Mouse (Mus musculus) monocyte, adult 5-6 weeks (primary cell): ENCODE results near the gene Lpp. TPM values are rescaled to one million over a fixed set of nuclear protein-coding genes. Genes with fewer than 3 reads are reported as not detected.
A peak's percentile ranks its signal among the peaks of the same experiment; 100 is the strongest.

Experiments
- ATAC-seq: fragments of 153-309, 156-312 bp; replicated peaks from 2 replicates; pipeline ENCODE4 v1.8.0; 2017; ENCODE audit warnings: mild to moderate bottlenecking; ENCODE audit not compliant: low TSS enrichment, insufficient number of reproducible peaks, severe bottlenecking, poor library complexity, low FRiP score
- total RNA-seq: library from RNA; stranded (forward); fragments of 200-1000, 200-491, 200-594 nt; gene quantifications from 3 replicates; pipeline ENCODE4 v1.2.3, GENCODE M21; 2017

The Lpp gene
- 7.8 to 20.2 TPM (median 8.9 TPM) in 3 replicates for total RNA-seq

DNA sequence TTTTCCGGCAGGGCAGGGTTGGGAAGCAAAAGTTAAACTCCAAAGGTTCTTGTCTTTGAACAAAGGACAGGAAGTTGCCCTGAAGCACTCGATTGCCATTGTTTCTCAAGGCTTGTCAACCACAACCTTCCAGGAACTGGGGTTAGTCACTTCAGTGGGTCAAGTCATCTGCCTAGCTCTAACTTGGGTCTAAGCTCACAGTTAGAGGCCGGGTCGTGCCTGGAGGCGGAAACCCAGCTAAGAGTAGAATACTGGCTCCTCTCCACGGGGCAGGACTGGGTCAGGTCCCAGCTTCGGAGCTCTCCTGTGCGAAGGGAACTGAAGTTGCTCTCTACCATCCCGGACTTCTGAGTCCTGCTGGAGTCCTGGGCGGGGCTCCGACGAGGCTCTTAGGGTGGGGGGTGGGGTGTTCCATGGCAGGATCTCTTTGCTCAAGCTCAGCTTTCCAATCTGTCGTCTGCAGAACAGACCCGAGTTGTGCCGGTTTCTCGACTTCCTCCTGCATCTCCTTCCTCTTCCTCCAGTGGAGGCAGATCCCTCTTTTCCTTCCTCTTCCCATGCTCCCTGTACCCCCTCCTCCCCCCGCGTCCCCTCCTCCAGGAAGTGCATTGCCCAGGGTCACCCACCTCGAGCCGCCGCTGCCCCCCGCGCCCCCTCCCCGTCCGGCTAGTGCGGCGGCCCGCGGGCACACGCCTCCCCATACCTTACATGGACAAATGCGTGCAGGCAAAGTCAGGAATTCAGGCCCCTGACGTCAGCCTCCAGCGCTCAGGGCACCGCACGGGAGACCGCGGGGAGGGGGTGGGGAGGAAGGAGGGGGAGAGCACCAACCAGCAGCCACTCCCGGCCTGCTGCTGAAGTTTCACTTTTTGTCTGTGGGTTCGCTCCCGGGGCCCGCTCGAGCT, at the start of gene Lpp:
Lpp (plus strand) TSS at position 857 of the 905 bp plus-strand sequence.
- ATAC-seq: peak; percentile 69

DNA sequence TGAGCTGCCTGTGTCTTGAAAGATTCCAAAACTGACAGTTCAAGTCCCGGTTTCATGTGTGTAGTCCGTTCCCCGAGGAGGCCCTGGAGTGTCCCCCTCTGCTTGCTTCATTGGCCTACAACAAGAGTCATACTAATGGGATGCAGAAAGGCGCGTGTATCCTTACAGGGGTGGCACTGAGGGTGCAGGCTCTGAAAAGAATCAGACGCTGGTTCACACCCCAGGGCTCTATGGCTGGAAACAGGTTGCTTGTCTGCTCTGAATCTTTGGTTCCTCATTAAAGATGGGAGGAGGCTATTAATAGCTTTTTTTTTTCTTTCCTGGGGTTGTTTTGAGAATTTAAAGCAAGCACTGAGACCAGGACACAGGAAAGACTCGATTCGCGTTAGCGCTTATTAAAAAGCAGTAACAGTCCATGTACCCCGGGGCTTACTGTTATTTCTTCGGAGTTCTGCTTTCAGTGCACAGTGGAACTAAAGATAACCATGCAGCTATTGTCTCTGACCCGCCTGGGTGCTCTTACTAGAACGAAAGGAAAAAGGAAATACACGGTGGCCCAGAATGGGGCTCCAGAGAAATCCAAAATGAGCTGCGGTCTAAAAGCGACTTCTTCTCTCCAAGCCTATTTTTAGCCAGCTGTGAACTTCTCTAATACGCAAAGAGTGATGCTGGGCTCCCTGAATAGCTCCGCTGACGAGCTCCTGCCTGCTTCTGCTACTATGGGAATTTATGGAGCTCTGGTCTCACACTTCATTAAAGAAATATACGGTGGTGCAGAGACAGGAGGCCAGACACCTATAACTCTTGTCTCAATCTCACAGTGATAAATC, 45.5 kb upstream of the Lpp start:
- ATAC-seq: peak; percentile 95

DNA sequence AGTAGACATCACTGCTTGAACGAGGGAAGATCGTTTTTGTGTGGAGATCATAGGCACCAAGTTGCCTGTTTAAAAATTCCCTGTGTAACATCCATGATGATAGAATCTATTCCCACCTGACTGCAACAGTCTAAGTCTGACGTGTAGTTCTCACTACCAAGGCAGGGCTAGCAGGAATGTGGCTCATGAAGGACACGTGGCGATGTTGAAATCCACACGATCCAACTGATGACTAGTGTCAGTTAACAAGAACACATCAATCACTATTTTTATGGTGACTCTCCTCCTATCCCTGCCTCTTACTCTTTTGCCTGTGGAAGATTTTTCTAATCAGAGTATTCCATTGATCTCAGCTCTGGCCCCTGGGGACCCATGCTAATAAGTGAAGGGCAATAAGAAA, 43.0 kb upstream of the Lpp start:
- no peak for ATAC-seq

DNA sequence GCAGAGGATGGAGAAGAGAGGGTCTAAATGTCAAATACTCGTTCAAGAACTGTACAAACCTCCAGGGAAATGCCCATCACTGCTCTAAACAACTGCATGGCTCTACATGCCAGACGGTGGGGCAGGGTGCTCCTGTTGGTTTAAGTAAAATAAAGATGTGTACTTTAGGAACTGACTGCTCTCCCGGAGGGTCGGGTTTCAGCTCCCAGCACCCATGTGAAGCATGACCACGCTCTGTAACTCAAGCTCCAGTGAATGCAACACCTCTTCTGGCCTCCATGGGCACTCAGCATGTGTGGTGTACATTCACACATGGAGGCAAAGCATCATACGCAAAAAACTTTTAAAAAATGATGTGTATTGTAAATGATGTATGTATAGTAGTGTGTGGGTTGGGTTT, 42.6 kb upstream of the Lpp start:
- no peak for ATAC-seq

DNA sequence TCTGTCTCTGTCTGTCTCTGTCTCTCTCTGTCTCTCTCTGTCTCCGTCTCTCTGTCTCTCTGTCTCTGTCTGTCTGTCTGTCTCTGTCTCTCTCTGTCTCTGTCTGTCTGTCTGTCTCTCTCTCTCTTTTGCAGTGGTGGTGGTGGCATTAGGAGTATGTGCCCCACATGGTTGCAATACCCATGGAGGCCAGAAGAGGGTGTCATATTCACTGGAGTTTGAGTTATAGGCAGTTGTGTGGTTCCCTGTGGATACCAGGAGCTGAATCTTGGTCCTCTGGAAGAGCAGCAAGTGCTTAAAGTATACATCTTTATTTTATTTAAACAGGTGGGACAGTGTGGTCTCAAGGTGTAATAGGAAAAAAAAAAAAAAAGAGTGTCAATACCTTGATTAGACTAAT, 41.5 kb upstream of the Lpp start:
- ATAC-seq: no peak

DNA sequence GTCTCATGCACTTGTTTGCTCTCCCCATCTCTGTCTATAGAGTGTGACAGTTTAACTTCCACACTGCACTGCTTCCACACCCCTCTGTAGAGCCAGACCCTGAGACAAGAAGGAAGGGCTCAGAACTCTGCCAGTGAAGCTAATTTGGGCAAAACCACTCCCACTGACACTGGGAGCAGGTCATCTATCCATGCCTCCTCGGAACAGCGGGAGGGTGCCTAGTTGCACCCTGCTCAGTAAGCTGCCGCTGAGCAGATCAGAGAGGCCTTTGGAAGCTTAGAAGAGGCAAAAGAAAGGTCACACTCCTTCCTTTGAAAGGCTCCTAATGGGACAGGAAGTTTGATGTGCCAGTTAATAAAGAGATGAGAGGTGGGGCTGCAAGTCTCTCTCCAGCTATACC, 39.5 kb upstream of the Lpp start:
- ATAC-seq: no peak

DNA sequence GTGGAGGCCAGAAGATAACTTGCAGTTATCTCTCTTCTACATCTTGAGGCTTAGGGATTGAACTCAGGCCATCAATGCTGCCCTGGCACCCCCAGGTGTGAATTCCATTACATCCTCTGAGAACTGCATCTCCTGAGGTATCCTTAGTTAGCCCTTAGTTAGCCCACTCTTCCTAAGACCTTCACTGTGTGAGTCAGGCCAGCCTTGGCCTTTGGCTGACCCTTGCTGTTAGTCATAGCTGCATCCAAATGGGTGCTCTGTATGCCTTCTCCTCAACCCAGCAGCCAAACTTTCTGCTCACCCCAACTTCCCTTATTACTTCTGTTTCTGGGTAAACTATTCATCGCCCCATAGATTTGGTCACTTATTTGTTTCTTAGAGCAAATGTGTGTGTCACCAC, 31.6 kb upstream of the Lpp start:
- peak; percentile 27; the same call in 1 of the 2 replicates for ATAC-seq

DNA sequence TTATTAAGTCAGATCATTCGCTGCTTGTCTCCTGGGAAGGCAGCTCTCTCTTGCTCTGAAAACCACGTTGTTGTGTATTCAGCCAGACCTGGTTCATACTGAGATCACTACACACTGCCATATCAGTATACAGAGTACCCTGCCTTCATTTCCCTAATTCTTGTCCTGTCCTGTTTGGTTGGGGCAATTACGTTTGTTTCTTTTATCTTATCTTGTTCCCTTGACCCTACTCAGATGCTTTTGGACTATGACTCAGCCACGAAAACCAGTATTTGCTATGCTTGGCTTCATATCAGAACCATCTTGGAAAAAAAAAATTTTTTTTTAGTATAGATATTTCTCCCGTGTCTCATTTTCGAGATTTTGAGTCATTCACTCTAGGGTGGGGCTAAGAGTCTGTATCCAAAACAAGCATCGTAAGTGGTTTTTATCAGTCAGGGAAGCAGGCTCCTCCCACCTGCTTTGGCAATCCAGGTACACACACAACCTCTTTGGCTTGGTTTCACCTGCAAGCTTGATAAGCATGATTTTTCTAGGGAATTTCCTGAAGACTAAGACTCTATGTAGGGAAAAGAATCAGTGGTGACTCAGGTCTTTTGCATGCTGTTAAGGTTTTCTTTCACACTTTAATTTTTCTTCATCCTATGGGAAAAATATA, 29.1 kb upstream of the Lpp start:
- ATAC-seq: no peak

DNA sequence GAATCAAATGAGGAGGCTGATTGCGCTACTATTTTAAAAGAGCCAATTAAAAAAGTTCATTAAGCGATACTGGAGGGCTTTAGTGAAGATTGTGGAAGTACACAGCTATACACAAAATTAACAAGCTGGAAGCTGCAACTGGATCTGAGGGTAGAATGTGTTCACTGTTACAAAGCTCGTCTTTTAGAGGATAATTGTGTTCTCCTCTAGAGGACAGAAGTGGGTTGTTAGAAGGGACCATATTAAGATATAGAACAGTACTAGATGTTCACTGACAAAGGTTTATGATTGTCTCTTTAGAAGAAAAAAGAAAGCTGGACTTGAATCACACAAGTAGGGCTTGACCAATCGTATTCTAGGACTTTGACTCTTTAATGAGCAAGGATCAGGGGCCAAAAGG, 27.4 kb upstream of the Lpp start:
- no peak for ATAC-seq

DNA sequence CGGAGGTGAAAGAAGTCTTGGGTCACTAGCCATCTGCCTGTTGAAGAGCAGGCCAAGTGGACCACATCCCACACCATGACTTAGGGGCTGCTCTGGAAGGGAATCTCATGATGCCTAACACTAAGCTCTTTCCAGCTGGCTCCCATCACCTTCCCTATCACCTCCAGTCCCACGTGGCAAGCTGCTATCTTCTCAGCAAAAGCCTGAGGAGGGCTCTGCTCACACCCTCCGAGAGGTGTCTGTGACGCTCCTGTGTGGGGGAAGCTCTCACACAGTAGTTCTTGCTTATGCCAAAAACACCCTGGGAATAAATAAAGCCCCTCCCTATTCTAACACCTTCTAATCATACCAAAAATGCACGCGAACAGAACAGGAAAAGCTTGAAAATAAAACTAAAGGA, 26.2 kb upstream of the Lpp start:
- no peak for ATAC-seq

DNA sequence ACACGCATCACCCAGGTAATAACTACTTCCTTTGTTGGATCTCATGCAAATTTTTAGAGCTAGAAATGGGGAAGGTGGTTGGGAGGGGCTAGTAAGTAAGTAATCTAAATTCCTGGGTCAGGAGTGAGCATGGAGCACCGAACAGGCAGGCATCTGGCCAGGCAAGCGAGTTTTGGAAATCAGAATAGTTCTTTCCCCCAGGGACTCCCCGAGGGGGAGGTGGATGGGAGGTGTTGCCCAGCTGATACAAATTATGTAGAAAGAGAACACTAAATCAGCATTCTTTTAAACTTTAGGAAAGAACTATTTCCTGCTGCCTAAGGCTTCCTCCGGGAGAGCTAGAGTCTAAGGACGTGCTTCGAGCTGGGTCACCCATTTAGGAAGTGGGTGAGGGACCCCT, 25.8 kb upstream of the Lpp start:
- no peak for ATAC-seq

DNA sequence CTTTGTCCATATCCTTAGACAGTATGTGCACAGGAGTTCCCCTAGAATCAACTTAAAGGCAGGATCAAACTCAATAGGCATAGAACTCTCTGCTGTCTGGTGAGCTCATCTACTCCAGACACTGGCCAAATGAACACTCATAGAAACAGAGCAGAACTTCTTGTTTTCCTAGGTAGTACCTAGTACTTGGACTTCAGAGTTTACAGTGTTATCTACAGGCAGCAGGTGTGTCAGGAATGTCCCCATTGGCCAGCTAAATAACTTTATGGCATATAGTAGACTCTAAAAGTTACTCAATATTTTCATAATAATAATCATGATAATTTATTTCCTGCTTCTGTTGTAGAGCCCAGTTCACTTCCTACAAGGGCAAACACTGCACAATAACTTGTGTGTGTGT, 16.8 kb upstream of the Lpp start:
- ATAC-seq: no peak

DNA sequence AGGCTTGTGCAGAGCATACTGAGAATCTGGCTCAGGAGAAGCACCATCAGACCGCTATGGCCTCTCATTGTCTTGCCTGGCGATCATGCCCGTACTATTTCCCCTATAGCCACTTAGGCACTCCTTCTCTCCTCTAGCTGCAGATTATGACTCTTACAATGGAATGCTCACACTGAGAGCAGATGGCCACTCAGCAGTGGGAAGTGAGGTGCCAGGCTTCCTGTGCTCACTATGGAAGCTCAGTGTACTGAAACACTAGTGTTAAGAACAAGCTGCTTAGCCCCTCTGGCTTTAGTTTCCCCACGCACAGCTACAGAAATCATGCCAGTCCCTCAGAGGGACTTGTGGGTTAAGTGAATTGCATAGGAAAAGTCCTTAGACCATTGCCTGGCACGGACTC, 2.7 kb upstream of the Lpp start:
- no peak for ATAC-seq

DNA sequence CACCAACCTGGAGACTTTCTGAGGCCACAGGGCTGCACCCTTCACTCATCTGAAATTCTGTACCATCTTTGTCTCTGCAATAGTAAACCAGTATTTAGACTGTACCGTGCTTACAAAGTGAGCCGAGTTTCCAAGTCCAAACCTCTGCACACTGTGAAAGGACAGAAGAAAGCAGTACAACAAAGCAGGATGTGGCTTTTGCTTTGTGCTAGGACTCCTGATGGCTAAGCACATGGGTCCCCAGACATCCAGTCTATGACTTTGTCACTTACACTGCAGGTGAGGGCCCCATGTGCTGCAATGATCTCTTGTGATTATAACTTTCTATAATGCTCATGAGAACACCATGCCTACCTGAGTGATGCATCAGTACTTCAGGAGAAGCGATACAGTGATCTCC, 2.2 kb upstream of the Lpp start:
- no peak for ATAC-seq

DNA sequence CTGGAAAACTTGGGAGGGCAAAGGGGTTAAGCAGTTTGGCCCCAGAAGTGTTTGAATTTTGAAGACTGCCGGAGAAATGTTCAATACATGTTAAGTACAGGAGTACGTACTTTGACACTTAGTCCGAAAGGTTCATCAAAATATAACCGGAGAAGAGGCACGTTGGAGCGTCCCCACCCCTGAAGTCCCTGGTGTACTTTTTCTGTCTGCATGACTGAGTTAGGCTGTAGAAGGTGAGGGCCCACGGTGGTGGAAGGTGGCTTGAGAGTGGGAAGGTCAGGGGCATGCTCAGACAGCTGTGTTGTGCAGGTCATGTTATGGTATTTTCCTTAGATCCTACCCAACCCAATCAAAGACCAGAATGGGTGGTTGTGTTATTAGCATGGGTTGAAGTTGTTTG, 1.4 kb upstream of the Lpp start:
- no peak for ATAC-seq

DNA sequence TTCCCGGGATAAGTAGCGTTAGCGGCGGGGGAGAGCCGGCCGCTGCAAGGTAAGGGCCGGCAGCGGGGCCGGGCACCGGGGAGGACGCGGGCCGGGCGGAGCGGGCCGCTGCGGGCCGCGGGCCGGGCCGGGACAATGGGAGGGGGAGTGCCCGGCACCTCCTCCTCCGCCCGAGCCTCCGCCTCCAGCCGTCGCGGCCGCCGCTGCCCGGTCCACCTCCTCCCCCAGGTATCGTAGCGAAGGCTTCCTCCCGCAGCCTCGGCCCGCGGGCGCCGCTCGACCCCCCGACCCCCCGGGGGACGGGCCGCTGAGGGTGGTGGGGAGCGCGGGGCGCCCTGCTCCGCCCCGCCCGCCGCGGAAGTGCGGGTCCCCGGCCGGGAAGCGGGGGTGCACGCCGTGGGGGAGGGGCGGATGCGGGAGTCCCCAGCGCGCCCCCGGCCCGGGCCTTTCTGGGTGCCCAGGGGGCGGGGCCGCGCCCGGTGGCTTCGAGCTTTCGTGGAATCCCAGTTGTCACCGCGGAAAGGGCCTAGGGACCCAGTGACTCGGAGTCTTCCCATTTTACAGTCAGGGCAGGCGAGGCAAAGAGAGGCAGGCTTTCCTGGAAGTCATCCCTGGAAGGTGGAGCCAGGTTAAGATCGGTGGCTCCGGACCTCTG, 376 bp downstream of the Lpp start:
- no peak for ATAC-seq

DNA sequence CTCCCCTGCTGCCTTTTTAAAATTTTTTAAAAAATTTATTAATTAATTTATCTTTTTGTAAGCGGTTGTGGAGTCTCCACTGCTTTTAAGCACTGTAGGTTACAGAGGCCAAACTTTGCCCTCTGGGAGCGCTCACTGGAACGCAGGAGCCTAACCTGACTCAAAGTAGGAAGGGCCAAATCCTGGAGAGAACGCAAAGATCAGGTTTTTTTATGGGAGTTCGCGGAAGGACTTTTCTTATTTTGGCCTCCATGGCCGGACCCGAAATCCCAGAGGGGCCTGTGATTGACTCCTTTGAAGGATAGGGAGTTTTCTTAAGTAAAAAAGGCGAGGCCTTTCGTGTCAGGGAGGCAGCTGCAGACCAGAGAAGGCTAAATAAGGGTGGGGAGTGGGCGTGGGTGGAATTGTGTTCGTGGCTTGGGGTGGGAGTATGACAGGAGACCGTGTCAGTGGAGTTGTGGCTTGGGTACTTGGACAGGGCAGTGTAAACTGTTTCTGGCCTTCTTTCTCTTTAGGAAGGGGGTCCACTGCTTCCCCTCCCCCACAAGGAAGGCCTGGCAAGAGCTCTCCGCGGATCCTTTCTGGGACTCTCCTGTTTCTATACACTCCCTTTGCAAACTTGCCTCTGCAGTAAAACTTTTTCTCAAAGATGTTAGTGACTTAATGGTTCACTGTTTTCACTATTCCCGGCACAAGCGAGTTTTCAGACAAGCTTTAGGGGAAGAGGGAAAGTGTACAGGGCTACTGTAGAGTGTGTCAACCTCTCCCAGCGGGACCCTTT, 1.1 kb downstream of the Lpp start:
- ATAC-seq: no peak

DNA sequence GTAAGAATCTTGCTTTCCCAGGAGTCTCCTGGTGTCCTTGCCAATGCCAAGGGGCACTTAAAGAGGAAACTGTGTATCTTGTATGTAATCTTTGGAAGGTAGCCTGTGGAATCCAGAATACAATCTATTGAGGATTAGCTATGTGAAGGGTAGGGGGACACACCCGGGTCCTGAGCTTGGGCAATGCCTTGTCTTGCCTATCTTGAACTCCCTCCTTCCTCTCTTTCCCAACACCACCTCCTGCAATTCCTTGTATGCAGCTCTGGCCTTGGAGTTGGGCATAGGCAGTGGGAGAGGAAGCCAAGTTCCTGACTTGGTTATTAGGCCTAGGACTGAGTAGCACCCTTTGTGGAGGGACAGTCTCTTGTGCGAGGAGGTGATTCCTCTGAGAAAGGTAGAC, 1.8 kb downstream of the Lpp start:
- ATAC-seq: no peak
